Mouse (Mus musculus): ENCODE measurements at regions not wholly inside any gene's neighbourhood (a gene's known extent, or its start where the extent isn't known, plus 50 kb on each side); places are given as distances from the start of the nearest gene placed in this dataset.

DNA sequence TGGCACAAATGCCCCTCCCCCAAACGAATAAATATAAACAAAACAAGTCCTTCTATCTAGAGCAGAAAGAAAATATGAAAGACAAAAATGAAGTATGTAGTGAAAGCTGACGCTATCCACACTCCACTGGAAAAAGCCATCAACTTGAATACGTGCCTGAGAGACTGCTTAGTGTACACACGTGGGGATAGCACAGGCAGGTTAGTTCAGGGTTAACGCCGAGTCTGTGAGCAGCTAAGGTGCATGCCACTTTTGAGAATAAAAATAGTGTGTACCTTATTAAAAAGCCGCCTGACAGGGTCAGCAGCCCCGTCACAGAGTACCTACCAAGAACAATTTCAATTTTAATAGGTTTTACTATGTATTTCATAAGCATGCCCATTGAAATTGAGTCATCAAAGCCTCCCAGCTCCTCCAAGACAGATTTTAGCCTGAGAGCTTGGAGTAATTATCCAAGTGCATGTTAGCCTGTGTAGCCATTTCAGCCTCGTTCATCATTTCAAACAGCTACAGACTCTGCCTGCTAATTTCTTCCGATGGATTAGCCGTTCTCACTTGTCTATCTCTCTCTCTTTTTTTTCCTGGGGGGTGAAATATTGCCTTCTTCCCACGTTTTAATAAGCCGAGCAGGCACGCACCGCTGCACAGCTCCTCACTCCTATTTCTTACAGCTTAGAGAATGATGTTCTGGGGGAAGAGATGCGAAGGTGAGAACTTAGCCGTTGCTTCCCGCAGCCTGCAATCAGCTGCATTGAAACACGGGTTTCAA, 59.2 kb upstream of the Rrp15 start:
- Histone ChIP-seq H3K9me3 (ENCODE audit: control insufficient read depth, low read length) (no peaks in the 10 kb centered on the region), H3K4me3 (ENCODE audit: low read length) (0 out of 2 replicates have a peak overlapping the region, but pooled peaks have one; percentile 2), H3K4me2 (ENCODE audit: low read length) (peak overlapping the region; percentile 44), H3K4me1 (ENCODE audit: control insufficient read depth, insufficient read depth, low read depth, low read length) (peaks cover 4% of the 10 kb centered on the region), H3K9ac (ENCODE audit: low read depth, low read length) (0 out of 2 replicates have a peak overlapping the region, but pooled peaks have one; percentile 23), H3K36me3 (ENCODE audit: control insufficient read depth, insufficient read depth, low read length) (no peaks in the 10 kb centered on the region), H3K27me3 (replicated peaks; ENCODE audit: control insufficient read depth, insufficient read depth, low read length) (no peaks in the 10 kb centered on the region), H3K27ac (ENCODE audit: low read depth, low read length) (0 out of 2 replicates have a peak overlapping the region, but pooled peaks have one; percentile 6)
- 47% methylated on average over 19 of the region's 19 CpGs for WGBS
- ATAC-seq = peak; percentile 45

- ATAC-seq = no peak
- WGBS = 90% methylated on average over 5 of the region's 5 CpGs
Observed at GRCm38 (mm10) chr1:186804451-186804850, 55.3 kb upstream of the Rrp15 start.

More at GRCm38 (mm10) chr1:186804451-186804850, 55.3 kb upstream of the Rrp15 start:
- peaks cover 4% of the 10 kb centered on the region for H3K4me1 ChIP-seq (ENCODE audit: control insufficient read depth, insufficient read depth, low read depth, low read length)
- H3K27me3 ChIP-seq (replicated peaks; ENCODE audit: control insufficient read depth, insufficient read depth, low read length) = no peaks in the 10 kb centered on the region
- H3K36me3 ChIP-seq (ENCODE audit: control insufficient read depth, insufficient read depth, low read length) = no peaks in the 10 kb centered on the region
- no peaks in the 10 kb centered on the region for H3K9me3 ChIP-seq (ENCODE audit: control insufficient read depth, low read length)
- no peak overlapping the region for H3K4me2 ChIP-seq (ENCODE audit: low read length)
- H3K9ac ChIP-seq (ENCODE audit: low read depth, low read length) = no peak overlapping the region
- no peak overlapping the region for H3K27ac ChIP-seq (ENCODE audit: low read depth, low read length)
- H3K4me3 ChIP-seq (ENCODE audit: low read length) = no peak overlapping the region

All from hindbrain, embryonic 16.5 days (tissue).